Mouse (Mus musculus) right cerebral cortex, postnatal 36 days (tissue): ENCODE data around the gene Mcl1.
"Not testable (repeated sequence)": the region's sequence is repeated elsewhere in the genome, so short reads cannot be mapped to it uniquely, and the experiment has no call there.

ENCODE experiments used
- DNase-seq, 2 experiments: peaks; one replicate each; pipeline ENCODE4 v3.0.0; 2022; ENCODE audit warnings: low spot score in 2 of 2, mixed read lengths in 1 of 2

Mcl1 gene

GRCm38 (mm10) chr3:95666124-95666844 lies 7.7 kb downstream of the Mcl1 start:
- DNase-seq, result no peak

- no peak for DNase-seq
Observed at GRCm38 (mm10) chr3:95667521-95667920, 8.9 kb downstream of the Mcl1 start.

GRCm38 (mm10) chr3:95668026-95668425 lies 9.4 kb downstream of the Mcl1 start:
- DNase-seq, result no peak

GRCm38 (mm10) chr3:95668589-95669308 lies 10.2 kb downstream of the Mcl1 start:
- no peak for DNase-seq

- DNase-seq, result no peak
Observed at GRCm38 (mm10) chr3:95669309-95669665, 10.7 kb downstream of the Mcl1 start.

- not testable (repeated sequence) for DNase-seq
Observed at GRCm38 (mm10) chr3:95670419-95670818, 11.8 kb downstream of the Mcl1 start.

DNA sequence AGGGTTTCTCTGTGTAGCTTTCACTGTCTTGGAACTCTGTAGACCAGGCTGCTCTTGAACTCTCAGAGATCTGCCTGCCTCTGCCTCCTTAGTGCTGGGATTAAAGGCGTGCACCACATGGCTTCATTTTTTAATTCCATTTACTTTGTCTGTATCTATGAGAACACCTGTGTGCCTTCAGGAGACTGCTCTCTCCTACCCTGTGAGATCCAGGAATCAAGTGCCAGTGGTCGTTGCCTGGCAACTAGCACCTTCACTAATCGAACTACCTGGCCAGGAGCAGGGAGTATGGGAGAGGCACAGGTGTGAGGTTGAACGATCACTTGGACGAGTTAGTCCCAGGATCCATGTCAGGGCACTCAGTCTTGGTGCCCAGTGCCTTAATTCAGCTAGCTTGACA lies 12.6 kb downstream of the Mcl1 start:
- no peak for DNase-seq

- no peak for DNase-seq
Observed at GRCm38 (mm10) chr3:95672461-95672860, 13.9 kb downstream of the Mcl1 start.

GRCm38 (mm10) chr3:95672861-95673706 lies 14.5 kb downstream of the Mcl1 start:
- DNase-seq, result no peak

DNA sequence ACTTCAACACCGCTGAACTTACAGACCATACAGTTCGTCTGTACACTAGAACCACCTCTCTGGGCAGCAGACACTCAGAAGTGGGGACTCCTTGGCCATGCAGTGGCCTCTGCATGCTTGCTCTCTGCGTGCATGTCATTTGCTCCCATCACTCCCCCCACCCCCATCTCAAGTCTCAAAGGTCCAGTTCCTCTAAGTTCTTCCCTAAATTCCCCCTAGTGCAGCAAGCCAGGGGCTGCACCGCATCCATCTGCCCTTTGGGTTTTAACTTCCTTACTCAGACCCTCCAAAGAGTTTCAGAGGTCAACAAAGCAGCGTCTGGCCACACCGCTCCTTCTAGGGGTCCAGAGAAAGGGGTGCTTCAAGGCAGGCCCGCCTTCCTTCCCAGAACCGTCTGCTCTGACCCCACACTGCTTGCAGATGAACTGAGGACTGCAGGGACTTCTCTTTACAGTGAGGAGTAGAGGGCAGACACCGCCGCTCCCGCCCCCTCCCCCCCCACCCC lies 15.2 kb downstream of the Mcl1 start:
- no peak for DNase-seq

DNA sequence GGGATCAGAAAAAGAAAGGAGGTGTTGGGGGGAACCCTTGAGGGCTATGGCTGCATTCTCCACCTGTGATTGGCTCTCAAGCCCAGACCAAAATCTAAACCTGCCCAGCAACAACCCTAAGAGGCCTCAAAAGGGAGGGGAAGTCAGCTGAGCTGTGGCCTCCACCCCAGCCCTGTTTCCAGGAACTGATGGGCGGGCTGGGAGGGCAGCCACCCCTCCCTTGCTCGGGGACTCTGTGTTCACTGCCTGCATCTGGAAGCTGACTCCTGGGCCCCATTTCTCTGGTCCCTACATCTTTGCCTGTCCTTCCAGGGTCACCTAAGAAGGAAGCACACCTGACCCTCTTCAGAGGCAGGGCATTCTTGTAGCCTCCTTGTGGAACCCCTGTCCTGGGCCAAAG lies 15.6 kb downstream of the Mcl1 start:
- DNase-seq, result no peak

DNA sequence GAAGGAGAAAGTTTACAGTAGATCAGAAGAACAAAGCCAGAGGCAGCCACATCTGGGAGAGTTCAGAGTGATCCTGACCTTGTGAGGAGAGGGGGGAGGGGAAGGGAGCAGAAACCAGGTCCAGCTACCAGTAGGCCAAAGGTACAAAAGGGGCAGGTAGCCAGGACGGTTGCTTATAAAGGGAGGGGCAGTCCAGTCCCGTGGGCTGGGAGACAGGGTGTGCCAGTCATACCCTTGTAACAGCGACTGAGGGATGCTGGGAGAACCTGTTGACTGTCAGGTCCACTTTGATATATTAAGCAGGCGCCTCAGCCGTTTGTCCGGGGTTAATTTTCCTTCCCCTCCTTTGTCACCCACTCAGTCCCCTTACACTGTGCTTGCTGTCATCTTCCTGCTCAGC lies 16.2 kb downstream of the Mcl1 start:
- DNase-seq, result no peak

DNA sequence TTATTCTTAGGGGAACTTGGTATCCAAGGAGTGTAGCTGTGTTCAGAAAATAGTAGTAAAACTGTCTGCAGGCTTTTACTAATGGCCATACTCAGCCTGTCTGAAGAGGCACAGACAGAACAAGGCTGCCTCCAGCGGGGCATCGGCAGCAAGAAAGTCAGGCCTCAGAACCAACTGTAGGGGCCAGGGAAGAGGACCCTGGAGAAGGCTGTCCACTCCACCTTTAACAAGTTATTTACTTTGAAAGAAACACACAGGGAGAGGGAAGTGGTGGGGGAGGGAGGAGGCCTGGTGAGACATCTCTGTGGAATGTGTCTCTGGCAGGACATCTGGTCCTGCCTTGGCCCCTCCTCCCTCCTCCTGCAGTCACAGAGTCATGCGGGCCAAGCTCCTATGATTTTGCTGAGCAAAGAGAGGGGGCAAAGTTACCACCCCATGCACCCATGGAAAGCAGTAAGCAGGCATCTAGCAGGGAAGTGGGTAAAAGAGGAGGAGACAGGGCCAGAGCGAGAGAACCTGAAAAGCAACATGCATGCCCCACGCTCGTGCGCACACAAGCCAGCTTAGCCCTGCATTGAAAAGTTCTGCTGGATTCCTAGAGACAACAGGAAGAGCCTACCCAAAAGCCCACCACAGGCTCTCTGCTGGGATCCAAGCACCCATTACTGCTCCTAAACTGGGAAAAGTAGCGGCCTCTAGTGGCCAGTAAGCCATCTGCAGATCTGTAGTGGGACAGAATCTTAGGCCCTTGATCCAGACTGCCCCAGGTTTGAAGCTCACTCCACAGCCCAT lies 16.9 kb downstream of the Mcl1 start:
- peak in 1 of 2 experiments; percentile 39 for DNase-seq

DNA sequence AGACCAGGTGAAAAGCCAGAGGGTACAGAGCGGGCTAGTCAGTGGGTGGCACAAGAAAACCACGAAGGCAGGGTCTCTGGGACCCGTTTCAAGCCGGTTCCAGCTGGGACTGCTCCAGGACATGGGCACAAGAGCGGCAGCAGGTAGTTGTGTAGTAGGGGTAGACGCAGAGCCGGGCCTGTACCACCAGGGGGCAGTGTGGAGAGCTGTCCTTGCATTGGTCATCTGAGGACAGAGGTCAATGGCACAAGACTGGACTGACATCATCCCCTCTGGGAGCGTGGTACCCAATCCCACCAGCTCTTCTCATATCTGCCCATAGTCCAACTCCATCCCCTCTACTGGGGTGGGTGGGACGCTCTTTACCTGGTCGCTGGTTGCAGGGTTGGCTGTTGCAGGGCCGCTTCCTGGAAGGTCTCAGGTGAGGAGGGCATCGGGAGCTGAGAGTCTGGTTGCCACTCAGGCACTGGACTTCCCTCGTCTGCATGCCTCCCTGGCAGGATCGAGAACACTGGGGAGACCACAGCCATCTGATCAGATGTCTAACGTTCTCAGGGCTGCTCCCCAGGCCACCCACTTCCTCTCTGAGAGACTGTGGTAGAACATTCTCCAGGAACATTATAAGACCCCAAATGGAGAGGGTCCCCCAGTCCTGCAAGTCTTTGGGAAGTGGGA lies 18.3 kb downstream of the Mcl1 start:
- peak in 1 of 2 experiments; percentile 36 for DNase-seq

DNA sequence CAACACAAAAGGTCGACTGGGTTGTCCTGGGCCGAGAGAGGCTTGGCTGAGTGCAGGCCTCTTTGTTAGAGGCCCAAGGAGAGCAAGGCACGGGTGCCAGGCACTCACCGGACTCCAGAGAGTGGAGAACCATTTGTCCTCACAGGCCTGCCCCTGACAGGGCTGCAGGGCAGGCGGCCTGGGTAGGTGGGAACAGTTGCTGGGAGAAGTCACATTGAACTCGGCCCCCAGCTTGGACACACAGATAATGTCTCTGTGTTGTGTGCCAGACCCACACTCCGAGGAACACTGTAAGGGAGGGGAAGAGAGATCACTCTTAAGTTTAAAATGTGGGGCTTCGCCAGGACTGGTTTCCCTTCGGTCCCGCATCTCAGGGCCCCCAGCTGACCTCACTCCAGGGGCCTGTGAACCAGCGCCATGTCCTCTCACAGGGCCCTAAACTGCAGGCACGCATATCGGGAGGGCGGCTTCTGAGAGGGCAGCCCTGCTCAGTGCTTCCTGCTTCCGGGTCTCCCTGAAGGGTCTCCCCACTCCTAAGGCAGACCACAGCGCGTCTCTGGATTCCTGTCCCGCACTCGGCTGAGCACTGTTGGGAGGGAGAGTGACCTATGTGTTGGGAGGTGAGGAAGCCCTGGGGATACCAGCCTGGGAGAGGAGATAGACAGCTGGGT lies 19.0 kb downstream of the Mcl1 start:
- DNase-seq, result no peak

- no peak for DNase-seq
Observed at GRCm38 (mm10) chr3:95679551-95679950, 21.0 kb downstream of the Mcl1 start.

DNA sequence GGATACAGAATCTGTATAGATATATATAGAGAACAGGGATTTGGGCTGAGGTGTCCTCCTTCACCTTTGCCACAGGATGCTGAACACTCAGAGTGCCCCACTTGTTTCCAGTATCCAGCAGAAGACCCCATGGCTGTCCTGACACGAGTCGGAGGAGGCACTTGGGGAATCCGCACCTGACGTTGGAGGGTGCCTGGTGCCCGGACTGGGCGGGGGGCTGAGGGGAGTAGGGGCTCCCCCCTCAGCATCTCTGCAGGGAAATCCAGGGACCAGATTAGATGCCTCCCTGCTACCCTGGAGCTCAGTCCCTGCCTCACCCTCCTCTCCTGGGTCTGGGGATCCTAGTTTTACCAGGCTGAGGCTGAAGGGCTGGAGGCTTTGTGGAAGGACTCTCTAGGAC lies 22.1 kb downstream of the Mcl1 start:
- no peak for DNase-seq

GRCm38 (mm10) chr3:95681365-95681764 lies 22.8 kb downstream of the Mcl1 start:
- DNase-seq, result no peak

GRCm38 (mm10) chr3:95682878-95683277 lies 24.3 kb downstream of the Mcl1 start:
- no peak for DNase-seq

- DNase-seq, result no peak
Observed at GRCm38 (mm10) chr3:95684846-95685245, 26.3 kb downstream of the Mcl1 start.
